Mouse (Mus musculus) heart, adult 2 months (tissue): Measurements from ENCODE around the gene Gng11.

Experiments
- CTCF ChIP-seq: fragments of 200-600 bp; IDR thresholded peaks from 2 replicates; pipeline ENCODE4 v1.8.1; 2022; ENCODE audit warnings: antibody characterized with exemption, mild to moderate bottlenecking, moderate library complexity
- EP300 ChIP-seq: fragments of 200-500 bp; IDR thresholded peaks from 2 replicates; pipeline ENCODE4 v1.6.1; 2011; ENCODE audit warnings: low read depth, low read length, control low read depth; ENCODE audit not compliant: insufficient read depth
- POLR2A ChIP-seq: fragments of 200-500 bp; IDR thresholded peaks from 2 replicates; pipeline ENCODE4 v1.6.1; 2011; ENCODE audit warnings: mild to moderate bottlenecking, low read depth, low read length, control low read depth; ENCODE audit not compliant: insufficient read depth

- TF ChIP-seq CTCF (no peak), POLR2A (no peak), EP300 (no peak)
Observed at GRCm38 (mm10) chr6:4022645-4023044, 18.9 kb downstream of the Gng11 start.
